Mouse (Mus musculus) erythroblast, adult 5-6 weeks (primary cell): ENCODE measurements around the gene Ints4. TPM values are rescaled to one million over a fixed set of nuclear protein-coding genes. Genes with fewer than 3 reads are reported as not detected.
"Not testable (repeated sequence)": the region's sequence is repeated elsewhere in the genome, so short reads cannot be mapped to it uniquely, and the experiment has no call there.

Experiments
- ATAC-seq: replicated peaks from 2 replicates; pipeline ENCODE4 v1.8.0; 2016; ENCODE audit warnings: moderate number of reproducible peaks, mild to moderate bottlenecking, moderate TSS enrichment, inconsistent platforms; ENCODE audit not compliant: poor library complexity, low FRiP score, severe bottlenecking
- total RNA-seq, 2 experiments: library from RNA; stranded (forward) in 1 of 2; stranded (reverse) in 1 of 2; fragments of 150-400 nt in 1 of 2; fragments of 200-764, 138-1000 nt in 1 of 2; gene quantifications; 2 replicates each; pipeline versions ENCODE4 v1.2.3 to v1.2.4; 2015 to 2017; ENCODE audit warnings: low replicate concordance in 2 of 2

Gene Ints4
- total RNA-seq (2015; ENCODE audit: low replicate concordance) (30.9 and 39.2 TPM in 2 replicates), total RNA-seq (2017; ENCODE audit: low replicate concordance) (11.2 and 19.9 TPM in 2 replicates)

DNA sequence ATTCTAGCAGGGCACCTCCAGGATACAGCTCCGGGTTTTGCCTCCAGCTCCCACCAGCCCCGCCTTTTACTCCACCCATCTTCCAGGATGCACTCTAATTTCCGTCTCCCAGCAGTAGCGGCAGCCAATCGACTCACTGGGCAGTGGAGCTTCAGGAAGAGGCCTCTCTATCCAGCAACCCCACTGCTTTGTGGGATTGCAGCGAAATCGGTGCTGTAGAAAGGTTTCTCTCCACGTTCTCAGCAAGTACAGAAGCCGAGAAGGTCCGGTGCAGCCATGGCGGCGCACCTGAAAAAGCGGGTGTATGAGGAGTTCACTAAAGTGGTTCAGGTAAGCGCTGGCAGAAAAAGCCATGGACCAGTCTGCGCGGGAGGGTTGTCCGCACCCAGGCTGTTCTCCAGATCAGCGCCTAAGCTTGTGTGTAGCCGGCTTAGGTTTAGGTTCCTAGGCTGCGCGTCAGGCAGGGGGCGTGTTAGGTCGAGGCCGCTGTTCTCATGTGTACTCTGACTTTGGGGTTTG lies at the start of gene Ints4:
Ints4 (plus strand) TSS at position 136 of the 519 bp plus-strand sequence.
- peak; percentile 98 for ATAC-seq

GRCm38 (mm10) chr7:97433517-97433916 lies 47.2 kb upstream of the Ints4 start:
- not testable (repeated sequence) for ATAC-seq

DNA sequence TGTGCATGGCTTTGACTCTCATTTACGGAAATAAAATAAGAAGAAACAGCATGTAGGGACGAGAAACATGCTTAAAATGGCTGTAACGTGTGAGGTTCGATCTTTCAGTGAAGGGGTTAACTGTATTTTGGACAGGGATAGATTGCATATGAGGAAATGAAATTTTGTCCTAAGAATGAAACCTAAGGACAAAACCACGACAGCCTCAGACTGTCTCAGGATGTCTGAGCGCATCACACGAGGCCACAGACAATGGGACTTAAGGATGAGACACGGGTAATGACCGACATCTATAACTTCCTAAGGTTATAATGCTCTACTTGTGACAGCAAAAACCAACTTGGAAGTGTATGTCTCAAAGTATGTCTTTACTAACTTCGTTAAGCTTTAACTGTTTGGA lies 46.2 kb upstream of the Ints4 start:
- ATAC-seq, result no peak

DNA sequence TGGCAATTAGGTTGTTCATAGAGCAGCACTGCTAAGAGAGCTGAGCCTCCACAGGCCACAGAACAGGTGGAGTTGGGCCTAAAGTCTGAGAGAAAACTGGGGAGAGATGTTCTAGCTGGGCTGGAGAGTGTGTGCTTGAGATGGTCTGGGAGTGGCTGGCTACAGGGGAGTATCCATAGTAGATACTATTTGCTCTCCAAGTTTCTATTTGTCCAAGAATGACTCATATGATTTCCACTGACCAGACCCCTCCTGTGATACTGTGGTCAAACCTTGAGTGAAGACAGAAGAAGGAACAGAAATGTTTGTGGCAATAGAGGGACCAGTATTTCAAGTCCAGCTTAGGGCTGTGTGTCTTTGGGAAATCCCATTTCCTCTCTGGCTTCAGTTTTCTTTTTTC lies 41.8 kb upstream of the Ints4 start:
- ATAC-seq, result no peak

GRCm38 (mm10) chr7:97446171-97446925 lies 34.4 kb upstream of the Ints4 start:
- no peak for ATAC-seq

DNA sequence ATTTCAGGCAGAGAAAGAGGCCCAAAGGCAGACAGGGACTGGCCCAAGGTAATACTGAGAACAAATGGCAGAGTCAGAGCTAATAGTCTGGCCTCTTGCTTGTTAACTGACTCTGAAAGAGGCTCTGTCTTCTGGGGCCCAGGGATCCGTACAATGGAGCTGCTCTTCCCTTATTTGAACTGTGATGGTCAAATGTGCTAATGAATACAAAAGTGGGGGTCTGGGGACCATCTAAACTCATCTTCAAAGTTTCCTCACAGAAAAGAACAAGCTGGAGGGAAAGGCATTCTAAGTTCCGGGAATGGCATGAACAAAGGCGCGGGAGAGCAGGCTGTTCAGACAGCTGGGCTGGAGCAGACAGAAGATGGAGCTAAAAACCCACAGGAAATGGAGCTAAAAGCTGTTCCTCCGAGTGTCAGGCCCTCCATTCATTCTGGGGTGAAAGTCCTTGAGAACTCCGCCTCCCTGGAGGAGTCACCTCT lies 33.7 kb upstream of the Ints4 start:
- no peak for ATAC-seq

- not testable (repeated sequence) for ATAC-seq
Measured at GRCm38 (mm10) chr7:97451023-97451422, 29.7 kb upstream of the Ints4 start, which contains the start of gene Kctd14. Gene Kctd14, plus strand, starts transcription at chr7:97451323.

- no peak for ATAC-seq
Measured at GRCm38 (mm10) chr7:97452196-97452595, 28.6 kb upstream of the Ints4 start.

DNA sequence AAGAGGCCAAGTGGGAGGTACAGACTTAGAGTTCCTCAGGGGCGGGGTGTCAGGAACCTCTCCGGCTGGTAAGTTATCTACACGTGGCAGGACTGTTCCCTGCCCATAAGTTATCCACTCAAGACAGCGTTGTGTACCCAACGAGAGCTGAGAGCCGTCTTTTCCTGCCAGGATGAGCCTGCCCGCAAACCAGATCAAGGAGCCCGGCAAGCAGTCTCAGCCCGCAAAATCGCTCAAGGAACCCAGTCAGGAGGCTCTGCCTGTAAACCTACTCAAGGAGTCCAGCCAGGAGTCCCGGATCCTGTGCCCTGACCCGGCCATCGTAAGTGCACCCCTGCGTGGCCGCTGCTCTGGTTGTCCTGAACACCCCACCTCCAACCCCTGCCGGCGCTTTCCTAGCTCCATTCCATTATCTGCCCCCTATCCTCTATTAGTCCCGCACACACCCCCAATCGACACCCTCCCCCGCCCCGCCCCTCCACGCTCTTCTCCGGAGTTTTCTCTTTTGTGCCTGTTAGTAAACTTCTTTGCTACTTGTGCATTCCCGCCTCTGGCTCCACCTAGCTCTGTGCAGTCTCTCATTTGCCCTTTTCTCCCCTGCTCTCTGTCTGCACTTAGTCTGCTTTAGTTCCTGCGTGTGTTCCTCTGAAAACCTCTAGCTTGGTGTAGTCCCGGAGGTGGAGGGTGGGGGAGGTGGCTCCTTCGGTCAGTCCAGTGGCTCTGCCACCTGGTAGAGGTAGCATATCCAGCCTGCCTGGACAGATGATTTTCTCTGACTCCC lies 27.4 kb upstream of the Ints4 start:
- peak; percentile 93 for ATAC-seq

DNA sequence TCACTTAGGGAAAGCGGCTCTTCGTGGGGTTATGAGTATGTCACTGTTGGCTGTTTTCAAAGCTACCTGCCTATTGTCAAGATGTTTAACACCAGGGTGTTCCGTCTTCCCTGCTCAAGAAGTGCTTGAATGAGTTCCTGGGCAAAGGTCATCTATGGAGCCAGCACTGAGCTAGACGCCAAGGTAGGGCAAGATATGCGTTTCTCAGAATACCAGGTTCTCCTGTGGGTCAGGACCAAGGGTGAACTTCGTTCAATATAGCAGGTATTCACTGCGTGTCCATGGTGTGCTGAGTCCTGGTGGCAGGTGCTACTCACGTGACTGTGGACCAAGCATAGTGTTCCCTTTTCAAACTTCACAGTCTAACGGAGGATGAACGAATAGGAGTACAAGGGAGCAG lies 26.0 kb upstream of the Ints4 start:
- no peak for ATAC-seq

DNA sequence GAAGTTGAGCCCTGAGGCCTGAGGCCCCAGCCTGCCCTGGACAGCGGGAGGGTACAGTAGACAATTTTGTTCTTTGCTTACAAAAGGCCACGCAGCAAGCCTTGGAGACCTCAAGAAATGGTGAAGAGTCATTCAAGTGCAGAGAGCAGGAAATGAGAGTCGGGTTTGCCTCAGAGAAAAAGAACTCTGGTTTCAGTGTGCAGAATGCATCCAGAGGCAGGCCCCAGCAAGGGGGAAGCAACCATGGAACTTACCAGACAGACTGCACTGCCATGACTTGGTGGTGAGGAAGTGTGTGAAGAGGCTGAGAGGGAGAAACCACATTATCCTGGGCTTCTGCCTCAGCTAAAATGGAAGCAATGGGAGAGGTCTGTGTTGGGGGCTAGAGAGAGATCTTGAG lies 25.2 kb upstream of the Ints4 start:
- ATAC-seq, result no peak

DNA sequence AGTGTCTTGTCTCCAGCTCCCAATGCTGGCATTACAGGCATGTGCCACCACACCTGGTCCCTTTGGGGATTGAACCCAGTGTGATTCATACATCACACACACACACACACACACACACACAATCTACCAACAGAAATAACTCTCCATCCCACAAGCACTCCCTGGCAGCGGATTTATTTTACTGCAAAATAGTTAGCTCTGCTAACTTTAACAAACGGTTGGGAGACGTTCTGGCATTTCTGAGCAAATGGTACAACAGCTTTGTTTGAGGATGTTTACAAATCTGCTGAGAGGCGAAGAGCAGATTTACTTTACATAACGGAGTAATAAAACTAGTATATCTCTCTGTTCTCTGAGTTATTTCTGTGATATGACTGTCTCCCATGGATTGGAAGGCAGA lies 7.8 kb upstream of the Ints4 start:
- no peak for ATAC-seq

- ATAC-seq, result no peak
Measured at GRCm38 (mm10) chr7:97479349-97479748, 1.4 kb upstream of the Ints4 start.

- 0 out of 2 replicates have a peak, but pooled peaks have one; percentile 3 for ATAC-seq
Measured at GRCm38 (mm10) chr7:97480290-97480689, 466 bp upstream of the Ints4 start.

DNA sequence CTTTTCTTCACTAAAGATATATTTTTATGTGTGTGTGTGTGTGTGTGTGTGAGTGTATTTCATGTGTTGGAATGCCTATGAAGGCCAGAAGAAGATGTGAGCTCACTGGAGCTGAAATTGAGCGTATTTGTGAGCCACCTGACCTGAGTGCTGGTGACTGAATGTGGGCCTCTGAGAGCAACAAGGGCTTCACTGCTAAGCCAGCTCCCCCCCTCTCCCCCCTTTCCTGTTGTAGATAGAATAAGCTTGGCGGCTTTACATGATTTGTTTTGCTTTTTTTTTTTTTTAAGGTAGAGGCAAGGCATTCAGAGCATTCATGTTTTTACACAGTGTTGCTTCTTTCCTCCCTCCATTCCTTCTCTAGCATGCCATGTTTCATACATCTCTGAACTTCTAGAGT lies 2.6 kb downstream of the Ints4 start:
- ATAC-seq, result no peak

DNA sequence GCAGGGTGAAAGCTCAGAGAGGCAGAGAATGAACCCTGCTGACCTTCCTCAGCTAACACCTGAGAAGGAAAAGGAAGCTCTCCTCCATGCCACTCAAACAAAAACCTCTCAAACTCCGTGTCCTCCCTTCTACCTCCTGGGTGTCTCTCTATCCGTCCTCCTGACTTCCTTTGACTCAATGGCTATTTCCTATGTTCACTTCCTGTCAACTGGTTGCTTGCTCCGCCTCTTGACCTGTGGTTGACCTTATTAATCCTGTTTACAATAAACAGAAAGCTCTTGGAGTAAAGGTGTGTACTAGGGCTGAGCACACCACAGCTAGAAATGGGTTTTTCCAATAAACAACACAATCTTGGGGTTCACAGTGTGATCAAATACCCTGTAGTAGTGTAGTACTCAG lies 10.4 kb downstream of the Ints4 start:
- no peak for ATAC-seq

GRCm38 (mm10) chr7:97492420-97492819 lies 11.7 kb downstream of the Ints4 start:
- no peak for ATAC-seq

DNA sequence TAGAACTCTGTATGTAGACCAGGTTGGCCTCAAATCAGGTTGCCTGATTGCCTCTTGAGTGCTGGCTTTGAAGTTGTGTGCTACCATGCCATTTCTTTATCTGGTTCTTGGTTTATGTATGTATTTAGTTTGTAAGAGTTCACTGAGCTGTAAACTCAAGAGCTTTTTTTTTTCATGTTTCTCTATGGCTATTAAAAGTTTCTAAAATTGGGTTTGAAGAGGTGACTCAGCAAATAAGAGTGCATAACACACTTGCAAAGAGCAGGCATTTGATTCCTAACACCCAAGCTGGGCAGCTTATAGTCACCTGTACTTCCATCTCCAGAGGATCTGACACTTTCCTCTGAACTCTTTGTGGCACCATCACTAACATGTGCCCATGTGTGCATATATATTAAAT lies 14.3 kb downstream of the Ints4 start:
- no peak; the same call in 1 of the 2 replicates for ATAC-seq

DNA sequence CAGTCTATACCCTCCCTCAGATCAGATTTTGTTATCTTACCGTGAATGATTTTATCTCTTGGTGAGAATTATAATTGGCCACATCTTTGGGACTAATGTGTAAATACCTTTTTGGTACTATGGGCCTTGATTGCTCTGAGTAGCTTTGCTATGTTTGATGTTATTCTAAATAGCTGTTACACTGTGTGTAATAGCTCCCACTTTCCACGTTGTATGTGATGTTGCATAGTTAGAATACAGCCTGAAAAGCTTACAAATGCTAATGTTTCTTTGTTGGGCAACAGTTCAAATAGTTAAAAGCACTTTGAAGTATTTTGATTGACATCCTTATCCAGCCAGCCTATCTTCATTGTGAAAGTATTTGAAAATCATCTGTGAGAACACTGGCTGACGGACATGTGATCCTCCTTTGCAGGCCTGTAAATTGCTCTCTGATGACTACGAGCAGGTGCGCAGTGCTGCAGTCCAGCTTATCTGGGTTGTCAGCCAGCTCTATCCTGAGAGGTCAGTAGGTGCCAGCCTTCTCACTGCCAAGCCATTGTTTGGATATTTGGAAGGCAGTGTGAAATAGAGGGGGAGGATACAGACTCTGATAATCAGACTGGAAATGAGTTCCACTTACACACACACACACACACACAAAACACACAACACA lies 19.9 kb downstream of the Ints4 start:
- no peak for ATAC-seq

DNA sequence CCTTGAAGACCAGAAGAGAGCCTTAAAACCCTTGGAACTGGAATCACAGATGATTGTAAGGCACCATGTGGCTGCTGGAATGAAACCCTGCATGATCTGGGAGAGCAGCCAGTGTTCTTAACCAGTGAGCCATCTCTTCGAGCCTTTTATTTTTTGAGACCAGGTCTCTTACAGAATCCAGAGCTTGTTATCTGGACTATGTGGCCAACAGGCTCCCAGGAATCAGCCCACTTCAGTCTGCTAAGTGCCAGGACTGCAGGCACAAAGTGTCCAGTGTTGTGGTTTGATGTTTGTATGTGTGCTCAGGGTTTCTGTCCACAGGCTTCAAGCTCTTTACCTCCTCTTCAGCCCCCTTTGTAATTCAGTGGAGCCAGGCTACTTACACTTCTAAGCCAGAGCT lies 34.0 kb downstream of the Ints4 start:
- ATAC-seq, result no peak
